Mouse (Mus musculus) erythroblast, embryonic 14.5 days (primary cell): ENCODE measurements around the gene Tpd52l1.

ENCODE experiments used
- GATA1 ChIP-seq: IDR thresholded peaks from 2 replicates; pipeline ENCODE4 v1.6.1; 2012; ENCODE audit warnings: low read length, inconsistent platforms, mixed read lengths
- TAL1 ChIP-seq: IDR thresholded peaks from 3 replicates; pipeline ENCODE4 v1.6.1; 2012; ENCODE audit warnings: low read length, inconsistent platforms, mixed read lengths

DNA sequence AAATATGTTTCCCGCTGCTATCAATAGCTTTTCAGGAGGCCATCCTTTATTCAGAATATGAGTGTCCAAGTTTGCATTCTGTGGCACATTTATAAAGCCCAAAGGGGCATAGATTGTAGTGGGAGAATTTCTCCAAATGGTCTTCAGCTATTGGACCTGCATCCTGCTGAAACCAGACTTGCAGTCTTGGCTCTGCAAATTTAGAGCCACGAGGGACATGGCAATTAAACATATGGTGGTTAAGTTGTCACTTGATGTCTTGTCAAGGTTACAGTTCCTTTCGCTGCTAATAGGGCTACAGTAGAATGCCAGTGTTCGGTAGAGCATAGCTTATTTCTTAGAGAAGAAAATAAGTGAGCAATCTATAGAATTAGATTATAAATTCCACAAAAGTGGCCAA lies 148.7 kb downstream of the Tpd52l1 start:
- no peak for TF ChIP-seq GATA1
- no peak for TF ChIP-seq TAL1
